Mouse (Mus musculus) lung, adult 2 months (tissue): ENCODE measurements around the gene Krt7. TPM values are rescaled to one million over a fixed set of nuclear protein-coding genes. Genes with fewer than 3 reads are reported as not detected.

ENCODE experiments used
- DNase-seq: peaks from one replicate; pipeline ENCODE4 v3.0.0; 2022
- H3K4me1 ChIP-seq: fragments of 200-500 bp; 2 replicates; pipeline ENCODE4 v1.6.1; 2011; ENCODE audit warnings: low read length; ENCODE audit not compliant: control insufficient read depth, insufficient read depth
- H3K4me3 ChIP-seq: fragments of 200-500 bp; replicated peaks from 2 replicates; pipeline ENCODE3; 2011; ENCODE audit warnings: low read depth, mild to moderate bottlenecking, control low read depth, low read length; ENCODE audit errors: extremely low read depth
- CTCF ChIP-seq: fragments of 200-500 bp; IDR thresholded peaks from 2 replicates; pipeline ENCODE4 v1.5.1; 2011; ENCODE audit warnings: mild to moderate bottlenecking, low read length, control low read depth; ENCODE audit not compliant: insufficient read depth
- POLR2A ChIP-seq: fragments of 200-500 bp; IDR thresholded peaks from 2 replicates; pipeline ENCODE4 v1.6.1; 2011; ENCODE audit warnings: low read depth, mild to moderate bottlenecking, control low read depth, low read length, borderline replicate concordance; ENCODE audit errors: extremely low read depth
- whole genome bisulfite sequencing: fragments of 180-500 bp; shearing (Covaris S2); methylation state at CpG from one replicate; pipeline ENCODE4 v1.1.7; 2018; 5-methylcytosine and 5-hydroxymethylcytosine counted together
- polyA plus RNA-seq: library from polyadenylated mRNA; depleted of rRNA; stranded (reverse); fragments of >200 nt; gene quantifications from 2 replicates; pipeline ENCODE4 v1.2.3, GENCODE M21; 2012

The Krt7 gene
- polyA plus RNA-seq, 1 experiment, result 143 TPM

GRCm38 (mm10) chr15:101375956-101376775 is 34.7 kb upstream of the Krt7 start:
- TF ChIP-seq POLR2A (no peak), CTCF (no peak)
- 84% methylated on average over 6 of the region's 6 CpGs for WGBS
- no peak for DNase-seq
- H3K4me3 ChIP-seq, result no peak overlapping the region
- peaks cover 35% of the 10 kb centered on the region for H3K4me1 ChIP-seq

- DNase-seq, result no peak
- Histone ChIP-seq H3K4me1 (peaks cover 36% of the 10 kb centered on the region), H3K4me3 (no peak overlapping the region)
- 47% methylated on average over 5 of the region's 5 CpGs for WGBS
- TF ChIP-seq POLR2A (no peak), CTCF (no peak)
These were observed 34.1 kb upstream of the Krt7 start for GRCm38 (mm10) chr15:101376776-101377061.

- H3K4me3 ChIP-seq, result no peak overlapping the region
- H3K4me1 ChIP-seq, result peaks cover 31% of the 10 kb centered on the region
- TF ChIP-seq POLR2A, result no peak
- TF ChIP-seq CTCF, result no peak
- DNase-seq, result no peak
- WGBS, result 88% methylated on average over 5 of the region's 5 CpGs
These were observed 32.2 kb upstream of the Krt7 start for GRCm38 (mm10) chr15:101378646-101379045.

GRCm38 (mm10) chr15:101381758-101382157 is 29.1 kb upstream of the Krt7 start:
- Histone ChIP-seq H3K4me3 (no peak overlapping the region), H3K4me1 (peaks cover 19% of the 10 kb centered on the region)
- TF ChIP-seq POLR2A, result 0 out of 2 replicates have a peak, but pooled peaks have one; percentile 12
- TF ChIP-seq CTCF, result no peak
- 17% methylated on average over 9 of the region's 9 CpGs for WGBS
- DNase-seq, result no peak

GRCm38 (mm10) chr15:101382811-101383210 is 28.0 kb upstream of the Krt7 start:
- WGBS, result 85% methylated on average over 11 of the region's 11 CpGs
- Histone ChIP-seq H3K4me1 (peaks cover 18% of the 10 kb centered on the region), H3K4me3 (no peak overlapping the region)
- no peak for DNase-seq
- TF ChIP-seq CTCF, result no peak
- TF ChIP-seq POLR2A, result no peak

GRCm38 (mm10) chr15:101384610-101385009 is 26.2 kb upstream of the Krt7 start:
- Histone ChIP-seq H3K4me3 (no peak overlapping the region), H3K4me1 (peaks cover 23% of the 10 kb centered on the region)
- TF ChIP-seq POLR2A, result no peak
- no peak for TF ChIP-seq CTCF
- DNase-seq, result no peak
- WGBS, result 78% methylated on average over 7 of the region's 7 CpGs

- WGBS, result 69% methylated on average over 6 of the region's 6 CpGs
- TF ChIP-seq CTCF, result no peak
- no peak for TF ChIP-seq POLR2A
- Histone ChIP-seq H3K4me3 (no peak overlapping the region), H3K4me1 (peaks cover 23% of the 10 kb centered on the region)
- DNase-seq, result no peak
These were observed 25.8 kb upstream of the Krt7 start for GRCm38 (mm10) chr15:101385064-101385463.

GRCm38 (mm10) chr15:101387176-101387575 is 23.7 kb upstream of the Krt7 start:
- peaks cover 9% of the 10 kb centered on the region; the same call in 1 of the 2 replicates for H3K4me1 ChIP-seq
- DNase-seq, result peak; percentile 66
- WGBS, result 64% methylated on average over 3 of the region's 3 CpGs
- no peak overlapping the region for H3K4me3 ChIP-seq
- TF ChIP-seq CTCF (peak; percentile 81), POLR2A (no peak)

- 10% methylated on average over 5 of the region's 5 CpGs for WGBS
- DNase-seq, result peak; percentile 50
- Histone ChIP-seq H3K4me1 (peaks cover 9% of the 10 kb centered on the region; the same call in 1 of the 2 replicates), H3K4me3 (no peak overlapping the region)
- TF ChIP-seq POLR2A, result no peak
- TF ChIP-seq CTCF, result peak; percentile 65
These were observed 22.8 kb upstream of the Krt7 start for GRCm38 (mm10) chr15:101388034-101388541.

- TF ChIP-seq POLR2A (no peak), CTCF (no peak)
- DNase-seq, result no peak
- no peak overlapping the region for H3K4me3 ChIP-seq
- H3K4me1 ChIP-seq, result peaks cover 9% of the 10 kb centered on the region
- 82% methylated on average over 5 of the region's 5 CpGs for WGBS
These were observed 20.6 kb upstream of the Krt7 start for GRCm38 (mm10) chr15:101390203-101390602.
